Mouse (Mus musculus) cerebellum, adult 8-10 months (tissue): ENCODE measurements at regions not wholly inside any gene's neighbourhood (a gene's known extent, or its start where the extent isn't known, plus 50 kb on each side); places are given as distances from the start of the nearest gene placed in this dataset.

Experiments used
- DNase-seq: peaks from one replicate; pipeline ENCODE4 v3.0.0; 2022

GRCm38 (mm10) chr19:54783729-54784128, 343.3 kb downstream of the Gpam start:
- DNase-seq, result no peak

GRCm38 (mm10) chr19:54757761-54758160, 369.3 kb downstream of the Gpam start:
- no peak for DNase-seq

GRCm38 (mm10) chr19:54756681-54757257, 370.3 kb downstream of the Gpam start:
- DNase-seq, result no peak

DNA sequence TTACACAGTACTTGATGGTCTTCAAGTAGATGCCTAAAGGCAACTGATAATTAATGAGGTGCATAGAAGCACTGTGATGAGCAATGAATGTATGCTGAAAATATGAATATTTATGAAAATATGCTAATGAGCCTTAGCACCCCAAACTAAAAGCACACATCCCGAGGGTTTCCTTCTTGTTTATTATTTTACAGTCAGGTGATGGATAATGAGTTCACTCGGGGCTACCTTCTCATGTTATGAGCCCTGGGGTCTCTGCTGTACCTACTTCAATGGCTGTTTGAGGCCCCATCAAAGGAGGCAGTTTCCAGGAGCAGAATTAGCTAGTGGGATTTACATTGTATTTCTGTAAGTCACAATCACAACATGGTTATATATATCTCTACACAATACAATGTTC, 371.6 kb downstream of the Gpam start:
- no peak for DNase-seq

- DNase-seq, result no peak
Measured at GRCm38 (mm10) chr19:54733938-54734337, 393.1 kb downstream of the Gpam start.

- no peak for DNase-seq
Measured at GRCm38 (mm10) chr19:54731749-54732148, 395.3 kb downstream of the Gpam start.

DNA sequence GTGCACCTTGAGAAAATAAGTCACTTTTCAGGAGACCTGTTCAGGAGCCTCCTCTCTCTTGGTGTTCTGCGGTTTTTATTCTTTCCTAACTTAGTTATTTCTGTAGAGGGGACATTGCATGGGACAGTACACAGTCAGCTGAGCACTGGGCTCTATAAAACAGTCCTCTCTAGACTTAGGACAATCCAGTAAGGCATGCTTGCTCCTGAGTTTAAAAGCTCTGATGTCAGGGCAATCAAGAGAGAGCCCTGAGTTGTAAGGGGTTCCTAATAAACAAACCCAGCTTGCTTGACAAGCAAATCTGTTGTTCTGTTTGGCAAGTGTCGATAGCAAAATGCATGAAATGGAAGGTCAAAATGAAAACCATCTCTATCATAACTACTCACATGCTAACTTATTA, 395.7 kb downstream of the Gpam start:
- no peak for DNase-seq

DNA sequence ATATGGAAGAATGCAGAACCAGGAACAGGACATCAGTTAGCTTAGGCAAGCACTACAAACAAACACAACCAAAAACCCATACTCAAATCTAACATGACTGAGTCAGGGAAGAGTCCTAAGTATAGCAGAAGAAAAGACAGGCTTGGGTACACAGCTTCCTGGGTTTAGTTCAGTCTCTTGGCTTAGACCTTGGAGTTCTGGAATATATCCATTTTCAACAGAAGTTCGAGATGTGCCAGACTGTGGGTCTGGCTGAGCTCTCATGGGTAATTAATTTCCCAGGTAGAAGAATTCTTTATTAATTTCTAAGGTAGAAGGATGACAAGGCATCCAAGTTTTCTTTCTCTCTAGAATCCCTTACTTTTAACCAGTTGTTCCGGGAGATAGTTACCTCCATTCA, 396.2 kb downstream of the Gpam start:
- DNase-seq, result no peak

GRCm38 (mm10) chr19:54730296-54730695, 396.7 kb downstream of the Gpam start:
- no peak for DNase-seq

DNA sequence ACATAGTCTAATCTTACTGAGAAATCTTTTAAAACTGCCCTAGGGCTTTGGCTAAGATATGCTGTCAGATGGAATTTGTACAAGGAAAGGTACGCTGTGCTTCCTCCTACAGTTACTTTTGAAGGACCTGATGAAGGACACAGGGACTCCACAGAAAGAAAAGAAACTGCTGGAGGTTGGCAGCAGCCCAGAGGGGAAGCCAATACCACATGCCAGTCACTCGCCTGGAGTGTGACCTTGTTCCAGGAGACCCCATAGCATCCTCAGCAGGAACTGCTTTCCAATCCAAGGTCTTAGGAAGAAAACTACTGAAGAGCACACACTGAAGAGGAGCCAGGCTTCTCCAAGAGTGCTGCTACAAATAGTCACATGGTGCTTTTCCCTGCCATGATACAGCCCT, 404.9 kb downstream of the Gpam start:
- no peak for DNase-seq

- DNase-seq, result no peak
Measured at GRCm38 (mm10) chr19:54697411-54697810, 429.6 kb downstream of the Gpam start.

DNA sequence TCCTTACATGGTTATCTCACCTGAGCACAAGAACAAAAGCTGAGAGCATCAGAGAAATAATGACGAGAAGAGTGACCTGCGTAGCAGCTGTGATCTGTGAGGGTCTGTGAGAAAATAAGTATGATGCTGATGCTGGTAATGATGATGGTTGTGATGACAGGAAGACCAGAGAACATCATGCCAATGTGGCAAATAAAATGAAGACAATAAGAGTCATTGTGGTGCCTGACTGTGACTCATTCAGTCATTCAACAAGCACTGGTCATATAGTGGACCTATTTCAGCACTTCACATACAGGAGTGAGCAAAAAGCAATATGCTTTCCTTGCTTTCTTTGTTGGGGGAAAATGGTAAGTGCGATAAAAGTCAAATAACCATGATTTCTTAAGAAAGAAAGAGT, 433.3 kb downstream of the Gpam start:
- DNase-seq, result no peak

DNA sequence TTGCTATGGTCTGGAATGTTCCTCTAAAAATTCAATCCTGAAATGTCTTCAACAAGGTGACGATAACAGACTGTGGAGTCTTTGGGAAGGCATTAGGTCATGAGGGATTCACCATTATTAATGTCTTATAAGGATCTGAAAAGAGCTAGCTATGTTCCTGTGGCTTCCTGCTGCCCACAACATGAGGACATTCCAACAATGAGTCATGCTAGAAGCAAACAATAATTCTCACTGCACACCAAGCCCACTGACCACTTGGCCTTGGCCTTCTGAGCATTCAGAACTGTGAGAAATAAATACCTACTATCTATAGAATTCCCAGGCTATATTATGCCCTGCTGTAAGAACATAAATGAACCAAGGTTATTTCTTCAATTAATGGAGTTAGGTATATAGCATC, 433.9 kb downstream of the Gpam start:
- no peak for DNase-seq

DNA sequence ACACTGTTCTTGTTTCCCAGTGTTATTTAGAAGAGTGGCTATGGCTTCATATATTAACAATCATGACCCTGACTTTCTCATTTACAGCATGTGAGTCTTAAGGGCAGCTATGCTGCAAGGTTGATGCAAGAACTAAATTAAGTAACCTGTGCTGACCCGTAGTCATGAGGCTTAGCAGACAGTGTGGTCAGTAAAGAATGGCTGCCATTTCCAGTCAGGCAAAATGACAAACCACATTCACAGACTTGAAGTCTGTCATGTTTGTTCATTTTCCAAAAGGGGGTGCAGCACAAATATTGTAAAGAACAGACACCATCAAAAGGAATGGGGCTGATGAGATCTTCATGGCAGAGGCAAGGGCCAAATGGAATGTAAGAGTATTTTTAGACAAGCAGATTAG, 435.2 kb downstream of the Gpam start:
- no peak for DNase-seq

DNA sequence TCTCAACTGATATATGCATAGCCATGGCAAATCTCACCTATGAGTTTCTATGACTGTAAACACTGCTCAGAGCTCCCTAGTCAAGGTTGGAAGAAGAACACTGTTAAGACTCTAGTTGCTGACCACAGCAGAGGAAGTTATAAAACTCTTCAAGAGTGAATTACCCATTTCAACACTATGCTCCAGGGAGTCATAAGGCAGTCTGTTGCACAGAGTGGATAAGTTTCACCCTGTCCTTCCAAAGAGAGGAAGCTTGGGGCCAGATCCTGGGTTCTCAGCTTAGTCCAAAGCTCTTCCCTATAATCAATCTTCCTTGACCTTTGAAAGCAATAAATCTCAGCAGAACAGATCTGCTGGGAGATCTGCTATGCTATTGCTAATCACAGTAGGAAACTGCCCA, 438.4 kb downstream of the Gpam start:
- DNase-seq, result no peak

- no peak for DNase-seq
Measured at GRCm38 (mm10) chr19:54685147-54685546, 441.9 kb downstream of the Gpam start.
